Mouse (Mus musculus): ENCODE results near the gene Nadk. TPM values are rescaled to one million over a fixed set of nuclear protein-coding genes. Genes with fewer than 3 reads are reported as not detected.

Gene Nadk
- total RNA-seq, 2 experiments from 2014 or later, result 55.9 to 58.2 TPM

DNA sequence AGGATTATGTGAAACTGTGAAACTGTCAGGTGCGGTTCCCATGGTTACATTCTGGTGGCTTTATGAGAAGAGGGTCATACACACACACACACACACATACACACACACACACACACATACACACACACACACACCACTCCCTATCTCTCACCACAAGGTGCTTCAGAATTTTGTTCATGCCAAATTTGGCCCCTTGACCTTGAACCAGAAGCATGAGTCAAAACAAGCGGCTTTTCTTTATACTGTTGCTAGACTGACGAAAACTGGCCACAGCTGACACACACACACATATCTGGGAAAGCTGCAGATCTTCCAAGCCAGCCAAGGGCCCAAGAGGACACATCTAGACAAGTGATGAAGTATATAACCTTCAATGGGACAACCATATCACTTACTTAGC, 33.6 kb downstream of the Nadk start:
- no peak for DNase-seq (ENCODE audit: extremely low spot score in 1 of 2, low spot score in 2 of 2)
- no peak overlapping the region for H3K4me3 ChIP-seq
- no peak overlapping the region for H3K27ac ChIP-seq
- intact Hi-C loops (cut with DNase I), result no loop called here
- no peak for TF ChIP-seq CTCF (IDR thresholded peaks at IDR 0.05)

DNA sequence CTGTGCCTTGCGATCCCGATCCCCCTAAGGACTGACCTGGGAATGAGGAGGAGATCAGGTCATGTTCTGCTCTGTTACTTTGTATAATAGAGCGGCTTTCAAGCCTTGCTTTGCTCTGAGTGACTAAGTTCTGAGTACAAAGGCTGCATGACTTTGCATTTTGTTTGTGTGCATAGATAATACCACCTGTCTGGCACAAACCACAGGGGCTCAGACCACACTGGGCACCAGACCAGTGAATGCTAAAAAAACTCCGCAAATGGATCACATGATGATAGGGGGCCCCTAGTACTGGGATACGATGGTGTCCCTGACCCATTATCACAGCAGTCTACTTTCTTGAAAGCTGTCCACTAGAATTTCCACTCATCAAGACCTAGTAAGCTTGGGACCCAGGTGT, 34.4 kb downstream of the Nadk start:
- intact Hi-C loops (cut with DNase I), result no loop called here

DNA sequence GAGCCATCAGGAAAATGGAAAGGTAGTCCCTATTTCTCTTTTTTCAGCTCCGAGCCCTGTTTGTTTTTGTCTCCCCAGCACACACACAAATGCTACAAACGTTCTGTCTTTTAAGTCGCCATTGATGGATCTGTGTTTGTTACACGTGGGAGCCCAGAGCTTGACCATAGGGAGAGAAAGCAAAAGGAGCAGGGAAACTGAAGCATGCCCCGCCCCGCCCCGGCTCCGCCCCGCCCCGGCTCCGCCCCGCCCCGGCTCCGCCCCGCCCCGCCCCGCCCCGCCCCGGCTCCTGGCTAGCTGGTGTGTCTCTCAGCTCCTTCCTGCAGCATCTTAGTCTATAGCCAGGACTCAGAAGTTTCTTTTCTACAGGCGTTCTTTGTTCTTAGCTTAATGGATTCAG, 36.4 kb downstream of the Nadk start:
- Histone ChIP-seq H3K27ac (no peak overlapping the region), H3K4me3 (no peak overlapping the region)
- no peak for TF ChIP-seq CTCF (IDR thresholded peaks at IDR 0.05)
- intact Hi-C loops (cut with DNase I), result no loop called here
- DNase-seq (ENCODE audit: extremely low spot score in 1 of 2, low spot score in 2 of 2), result no peak

More for the DNA sequence above, 34.4 kb downstream of the Nadk start:
- Histone ChIP-seq H3K27ac (no peak overlapping the region), H3K4me3 (no peak overlapping the region)
- DNase-seq (ENCODE audit: extremely low spot score in 1 of 2, low spot score in 2 of 2), result no peak
- TF ChIP-seq CTCF (IDR thresholded peaks at IDR 0.05), result no peak

DNA sequence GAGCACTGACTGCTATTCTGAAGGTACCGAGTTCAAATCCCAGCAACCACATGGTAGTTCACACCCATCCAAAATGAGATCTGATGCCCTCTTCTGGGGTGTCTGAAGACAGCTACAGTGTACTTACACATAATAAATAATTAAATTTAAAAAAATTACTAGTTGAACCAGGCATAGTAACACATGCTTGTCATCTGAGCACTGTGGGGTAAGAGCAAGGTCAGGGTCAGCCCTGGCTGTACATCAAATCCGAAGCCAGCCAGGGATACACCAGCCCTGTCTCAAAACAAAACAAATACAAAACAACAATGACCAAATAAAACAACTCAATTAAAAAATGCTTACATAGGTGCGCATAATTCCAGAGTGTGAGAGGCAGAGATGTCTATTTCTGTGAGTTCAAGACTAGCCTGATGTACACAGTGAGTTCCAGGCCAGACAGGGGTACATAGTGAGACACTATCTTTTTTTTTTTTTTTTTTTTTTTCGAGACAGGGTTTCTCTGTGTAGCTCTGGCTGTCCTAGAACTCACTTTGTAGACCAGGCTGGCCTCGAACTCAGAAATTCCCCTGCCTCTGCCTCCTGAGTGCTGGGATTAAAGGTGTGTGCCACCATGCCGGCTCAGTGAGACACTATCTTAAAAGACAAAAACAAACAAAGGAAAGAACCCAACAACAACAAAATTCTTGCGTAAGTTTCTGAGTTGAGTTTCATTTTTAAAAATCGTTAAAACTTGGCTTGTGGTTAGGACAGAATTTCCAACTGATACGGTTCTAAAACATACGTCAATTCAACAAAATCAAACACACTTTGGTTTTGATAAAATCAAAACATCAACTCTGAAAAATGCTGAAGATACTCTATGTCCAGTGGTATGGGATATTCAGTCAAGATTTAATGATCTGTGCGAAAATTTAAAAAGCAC, 38.0 kb downstream of the Nadk start:
- peak overlapping the region; percentile 69 for H3K4me3 ChIP-seq
- intact Hi-C loops (cut with DNase I), result no loop called here
- peak overlapping the region; percentile 99; the same call in 1 of the 2 replicates for H3K27ac ChIP-seq
- no peak; the same call in 1 of the 2 replicates for TF ChIP-seq CTCF (IDR thresholded peaks at IDR 0.05)
- no peak for DNase-seq (ENCODE audit: extremely low spot score in 1 of 2, low spot score in 2 of 2)

DNA sequence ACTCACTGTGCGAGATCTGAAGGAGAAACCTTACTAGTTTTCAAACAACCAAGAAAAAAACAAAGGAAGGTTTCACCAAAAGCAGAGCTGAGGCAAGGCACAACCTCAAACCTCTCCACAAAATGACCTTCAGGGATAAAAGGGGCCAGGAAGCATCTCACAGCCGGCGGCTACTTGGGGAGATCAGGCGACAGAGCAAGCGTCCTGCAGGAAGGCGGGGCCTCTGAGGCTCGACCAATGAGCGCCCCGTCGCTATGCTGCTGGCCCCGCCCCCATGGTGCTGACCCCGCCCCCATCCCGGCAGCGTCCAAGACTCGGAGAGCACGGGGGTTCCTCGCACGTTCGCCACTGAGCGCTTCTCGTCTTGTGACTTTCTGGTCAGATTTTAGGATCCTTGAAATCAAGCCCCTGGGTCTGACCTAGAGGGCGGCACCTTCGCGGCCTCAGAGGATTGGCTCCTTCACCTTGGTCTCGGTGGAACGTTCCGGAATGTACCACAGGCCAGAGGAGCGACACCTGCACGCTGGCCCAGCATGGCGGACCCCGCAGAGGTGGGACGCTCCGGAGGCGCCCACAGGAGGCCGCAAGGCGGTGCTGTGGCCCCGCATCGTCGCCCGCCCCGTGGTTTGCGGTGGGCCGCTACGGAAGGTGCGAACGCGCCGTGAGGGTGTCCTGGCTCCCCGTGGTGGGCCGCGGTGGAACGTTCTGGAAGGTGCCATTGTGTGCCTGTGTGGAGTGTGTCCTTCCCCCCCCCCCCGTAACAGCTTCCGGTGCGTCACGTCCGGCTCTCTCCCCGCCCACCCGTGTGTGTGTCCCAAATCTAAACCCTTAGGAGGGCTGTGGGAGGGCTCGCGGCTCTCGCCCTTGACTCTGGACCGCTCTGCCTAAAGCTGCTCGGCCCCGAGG, 39.2 kb downstream of the Nadk start, which contains the start of gene Slc35e2:
Slc35e2 (plus strand) TSS at position 326 of the 906 bp plus-strand sequence.
- Histone ChIP-seq H3K4me3 (peak within 1 kb of the TSS; percentile 69), H3K27ac (peak within 1 kb of the TSS; percentile 99)
- peak; percentile 87 to 91 for DNase-seq (ENCODE audit: extremely low spot score in 1 of 2, low spot score in 2 of 2)
- TF ChIP-seq CTCF (IDR thresholded peaks at IDR 0.05), result peak; percentile 22
- intact Hi-C loops (cut with DNase I), result no loop called here

DNA sequence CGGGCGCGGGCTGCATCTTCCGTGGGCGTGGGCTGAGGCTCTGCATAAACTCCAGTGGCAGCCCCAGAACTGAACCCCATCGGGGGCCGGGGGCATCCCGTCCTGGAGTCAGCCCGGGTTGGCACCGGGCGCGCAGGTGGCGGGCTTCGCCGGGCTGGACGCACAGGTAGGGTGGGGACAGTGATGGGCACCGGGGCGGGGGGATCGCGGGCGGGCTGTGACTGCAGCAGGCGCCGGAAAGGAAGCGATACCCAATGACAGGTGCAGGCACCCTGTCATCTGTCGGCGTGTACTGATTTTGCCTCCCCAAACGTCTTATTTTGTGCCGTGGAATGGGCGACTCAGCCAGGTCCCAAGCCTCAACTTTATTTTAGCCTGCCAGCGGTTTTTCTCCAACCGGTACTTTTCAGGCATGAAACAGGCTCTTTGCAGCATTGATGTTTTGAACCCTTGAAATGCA, 39.8 kb downstream of the Nadk start:
- intact Hi-C loops (cut with DNase I), result no loop called here
- peak overlapping the region; percentile 99 for H3K27ac ChIP-seq
- H3K4me3 ChIP-seq, result peak overlapping the region; percentile 69
- DNase-seq (ENCODE audit: extremely low spot score in 1 of 2, low spot score in 2 of 2), result no peak
- TF ChIP-seq CTCF (IDR thresholded peaks at IDR 0.05), result no peak

DNA sequence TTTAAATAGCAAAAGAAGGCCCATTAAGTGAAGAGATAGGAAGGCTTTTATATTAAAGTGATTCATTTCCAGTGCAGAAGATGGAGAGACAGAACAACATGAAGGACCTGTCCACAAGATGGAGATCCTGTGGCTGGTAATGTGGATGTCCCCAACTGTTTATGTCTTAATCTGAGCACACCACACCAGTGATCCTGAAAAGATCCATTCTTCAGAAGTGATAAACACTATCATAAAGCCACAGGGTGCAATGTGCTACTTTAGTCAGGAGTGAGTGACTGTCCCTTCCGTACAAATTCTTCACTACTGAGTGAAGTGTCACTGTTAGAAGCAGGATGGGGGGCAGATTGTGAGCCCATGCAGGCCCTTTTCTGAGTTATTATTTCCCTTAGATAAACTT, 40.6 kb downstream of the Nadk start:
- Histone ChIP-seq H3K4me3 (peak overlapping the region; percentile 69), H3K27ac (no peak overlapping the region)
- DNase-seq (ENCODE audit: extremely low spot score in 1 of 2, low spot score in 2 of 2), result no peak
- intact Hi-C loops (cut with DNase I), result no loop called here
- no peak for TF ChIP-seq CTCF (IDR thresholded peaks at IDR 0.05)

DNA sequence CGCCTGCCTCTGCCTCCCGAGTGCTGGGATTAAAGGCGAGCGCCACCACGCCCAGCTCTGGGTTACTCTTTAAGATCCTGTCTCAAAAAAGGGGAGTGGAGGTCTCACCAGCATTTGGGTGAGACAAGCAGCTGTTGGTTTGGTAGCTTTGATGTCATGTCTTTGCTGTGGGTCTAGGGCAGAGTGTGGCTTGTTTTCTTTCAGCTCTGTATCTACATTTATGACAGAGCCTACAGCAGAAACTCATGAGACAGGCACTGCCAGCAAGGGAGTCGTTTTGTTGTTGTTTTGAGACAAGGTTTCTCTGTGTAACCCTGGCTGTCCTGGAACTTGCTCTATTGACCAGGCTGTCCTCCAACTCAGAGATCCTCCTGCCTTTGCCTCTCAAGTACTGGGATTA, 41.6 kb downstream of the Nadk start:
- intact Hi-C loops (cut with DNase I), result no loop called here
- Histone ChIP-seq H3K4me3 (no peak overlapping the region), H3K27ac (no peak overlapping the region)
- DNase-seq (ENCODE audit: extremely low spot score in 1 of 2, low spot score in 2 of 2), result no peak
- TF ChIP-seq CTCF (IDR thresholded peaks at IDR 0.05), result no peak

DNA sequence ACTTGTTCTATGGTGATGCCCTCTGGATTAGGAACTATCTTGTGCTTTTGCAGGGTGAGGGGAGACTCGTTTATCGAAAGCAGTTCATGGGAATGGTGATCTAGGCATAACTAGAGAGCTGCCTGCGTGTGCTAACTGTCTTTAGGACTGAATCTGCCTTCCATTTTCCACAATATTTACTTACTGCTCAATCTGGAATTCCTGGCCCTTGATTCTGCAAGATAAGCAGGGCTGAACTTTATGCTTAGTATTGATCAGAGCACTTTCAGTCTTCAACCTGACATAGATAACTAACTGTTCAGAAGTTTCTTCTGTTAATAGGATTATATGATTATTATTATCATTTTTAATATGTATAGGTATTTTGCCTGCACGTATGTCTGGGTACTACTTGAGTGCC, 43.0 kb downstream of the Nadk start:
- no peak for TF ChIP-seq CTCF (IDR thresholded peaks at IDR 0.05)
- Histone ChIP-seq H3K4me3 (no peak overlapping the region), H3K27ac (no peak overlapping the region)
- no peak for DNase-seq (ENCODE audit: extremely low spot score in 1 of 2, low spot score in 2 of 2)
- intact Hi-C loops (cut with DNase I), result no loop called here

DNA sequence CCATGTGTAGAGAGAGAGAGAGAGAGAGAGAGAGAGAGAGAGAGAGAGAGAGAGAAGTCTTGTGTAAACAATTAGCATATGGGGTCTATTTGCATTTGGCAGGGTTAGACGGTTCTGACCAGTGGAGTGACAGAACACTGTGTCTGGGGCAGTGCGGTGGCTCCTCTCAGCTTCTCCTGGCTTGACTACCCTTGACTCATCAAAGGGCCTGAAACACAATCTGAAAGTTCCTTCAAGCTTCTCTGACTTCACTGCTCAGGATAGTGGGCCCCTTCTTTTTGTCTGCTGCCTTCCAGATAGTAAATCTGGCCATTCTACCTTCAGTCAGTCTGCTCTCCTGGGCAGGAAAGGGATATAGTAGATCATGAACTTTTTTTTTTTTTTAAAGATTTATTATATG, 44.6 kb downstream of the Nadk start:
- no peak for TF ChIP-seq CTCF (IDR thresholded peaks at IDR 0.05)
- DNase-seq (ENCODE audit: extremely low spot score in 1 of 2, low spot score in 2 of 2), result no peak
- no peak overlapping the region for H3K27ac ChIP-seq
- intact Hi-C loops (cut with DNase I), result no loop called here
- H3K4me3 ChIP-seq, result no peak overlapping the region

DNA sequence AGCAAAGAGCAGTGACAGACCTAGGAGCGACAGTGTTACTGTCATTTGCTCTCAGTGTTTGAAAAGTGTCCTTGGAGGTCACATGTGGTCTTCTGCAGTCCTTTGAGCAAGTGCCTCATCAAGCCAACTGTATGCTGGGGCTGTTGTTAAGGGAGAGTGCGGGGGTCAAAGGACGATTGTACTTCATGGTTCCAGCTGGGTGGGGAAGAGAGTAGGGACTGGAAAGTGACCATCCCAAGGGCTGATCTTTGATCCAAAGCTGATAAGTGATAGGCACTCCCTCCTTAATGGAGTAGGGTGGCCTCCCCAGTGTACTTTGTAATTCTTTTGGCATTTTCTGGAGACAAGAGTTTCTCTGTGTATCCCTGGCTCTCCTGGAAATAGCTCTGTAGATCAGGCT, 49.7 kb downstream of the Nadk start:
- H3K4me3 ChIP-seq, result no peak overlapping the region
- no peak for TF ChIP-seq CTCF (IDR thresholded peaks at IDR 0.05)
- H3K27ac ChIP-seq, result no peak overlapping the region
- intact Hi-C loops (cut with DNase I), result no loop called here
- DNase-seq (ENCODE audit: extremely low spot score in 1 of 2, low spot score in 2 of 2), result no peak

DNA sequence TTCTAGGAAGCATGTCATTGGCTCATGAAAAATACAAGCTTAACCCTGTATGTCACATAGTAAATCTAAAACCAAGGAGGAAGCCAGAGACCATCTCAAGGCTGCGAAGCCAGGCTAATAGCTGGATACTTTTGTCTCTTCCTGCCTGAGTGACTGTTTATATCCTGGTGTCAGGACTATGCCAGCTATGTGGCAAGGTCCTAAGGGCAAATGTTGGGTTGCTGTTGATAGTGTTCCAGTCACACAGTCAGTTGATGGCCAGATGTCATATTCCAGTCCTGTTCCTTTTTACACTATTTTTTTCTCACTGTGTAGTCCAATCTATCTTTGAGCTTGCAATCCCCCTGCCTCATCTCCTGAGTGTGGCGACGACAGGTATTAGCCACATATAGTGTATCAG, 51.1 kb downstream of the Nadk start:
- no peak overlapping the region for H3K4me3 ChIP-seq
- H3K27ac ChIP-seq, result peak overlapping the region; percentile 42; the same call in 1 of the 2 replicates
- intact Hi-C loops (cut with DNase I), result no loop called here
- no peak for TF ChIP-seq CTCF (IDR thresholded peaks at IDR 0.05)
- DNase-seq (ENCODE audit: extremely low spot score in 1 of 2, low spot score in 2 of 2), result no peak

Measured in left cerebral cortex, adult 2 months (tissue).